In genomic region chr13:32236269-32236678, GRCm38 (mm10) we compare ENCODE assay signal across 11 mouse cellular contexts.
DNase-seq lines count a peak whose midpoint lies in the region; ATAC-seq and TF ChIP-seq lines count a peak whose summit lies in the region.
"Had no signal": no experiment of that assay in that cellular context is flagged by ENCODE, and none has a peak within 500 bp of the region (broad histone marks: within the 10 kb centered on the region; RNA-seq: fewer than 3 reads in every experiment).

No protein-coding gene starts in this region.

- WGBS in neural tube, embryonic 12.5 days, result 23% methylated on average over 3 of the region's 3 CpGs
- 8% methylated on average over 3 of the region's 3 CpGs for WGBS in neural tube, embryonic 15.5 days

- no peaks in the 10 kb centered on the region for H3K9me3 ChIP-seq in neural tube, embryonic 12.5 days
- no peaks in the 10 kb centered on the region for H3K9me3 ChIP-seq in neural tube, embryonic 15.5 days (replicated peaks)
- H3K9me3 ChIP-seq: forebrain, embryonic 10.5 days had no signal

- DNase-seq in heart, adult 11 months, result peak; percentile 99
- DNase-seq in heart, postnatal 4 days, result peak; percentile 70
- peak; percentile 21 for DNase-seq in testis, postnatal 14 days (ENCODE audit: low spot score)
- DNase-seq in layer of hippocampus, adult 2 months (ENCODE audit: low spot score in 2 of 2), result no peak
- DNase-seq: cerebellum, adult 11-12 months; thymus, postnatal 36 days had no signal

- TF ChIP-seq CTCF in layer of hippocampus, adult 2 months (conservative IDR thresholded peaks at IDR 0.05), result no peak

- no peak overlapping the region for H3K4me2 ChIP-seq in neural tube, embryonic 12.5 days (replicated peaks)
- H3K4me2 ChIP-seq in neural tube, embryonic 15.5 days, result no peak overlapping the region

- peak; percentile 63 for ATAC-seq in neural tube, embryonic 12.5 days (ENCODE audit: low FRiP score, low read depth)
- ATAC-seq in neural tube, embryonic 15.5 days (ENCODE audit: low FRiP score), result no peak
- ATAC-seq in cerebellum, adult (ENCODE audit: insufficient number of reproducible peaks, low FRiP score, low TSS enrichment), result no peak
- ATAC-seq: Patski had no signal

- no peaks in the 10 kb centered on the region for H3K27me3 ChIP-seq in neural tube, embryonic 12.5 days (replicated peaks)
- no peaks in the 10 kb centered on the region for H3K27me3 ChIP-seq in neural tube, embryonic 15.5 days (replicated peaks)
- H3K27me3 ChIP-seq: Patski had no signal

- no peak overlapping the region for H3K27ac ChIP-seq in neural tube, embryonic 12.5 days
- H3K27ac ChIP-seq in neural tube, embryonic 15.5 days (replicated peaks), result no peak overlapping the region
- H3K27ac ChIP-seq in layer of hippocampus, adult 2 months, result no peak overlapping the region
- H3K27ac ChIP-seq: forebrain, embryonic 10.5 days had no signal

- H3K4me3 ChIP-seq in neural tube, embryonic 12.5 days, result no peak overlapping the region
- H3K4me3 ChIP-seq in neural tube, embryonic 15.5 days (replicated peaks), result no peak overlapping the region
- no peak overlapping the region for H3K4me3 ChIP-seq in layer of hippocampus, adult 2 months
- H3K4me3 ChIP-seq: forebrain, embryonic 10.5 days had no signal

- H3K9ac ChIP-seq in neural tube, embryonic 12.5 days, result no peak overlapping the region
- H3K9ac ChIP-seq in neural tube, embryonic 15.5 days (replicated peaks), result no peak overlapping the region

- H3K36me3 ChIP-seq in neural tube, embryonic 12.5 days, result no peaks in the 10 kb centered on the region
- no peaks in the 10 kb centered on the region for H3K36me3 ChIP-seq in neural tube, embryonic 15.5 days
- H3K36me3 ChIP-seq: forebrain, embryonic 10.5 days had no signal

- H3K4me1 ChIP-seq in neural tube, embryonic 12.5 days, result peaks cover 6% of the 10 kb centered on the region
- peaks cover 3% of the 10 kb centered on the region; the same call in 1 of the 2 replicates for H3K4me1 ChIP-seq in neural tube, embryonic 15.5 days

Comparison
In these comparisons a context has a peak if more than half of its experiments do, and no peak if none do; other contexts are left out.
1. DNase-seq: peak in heart, adult 11 months (single experiment), heart, postnatal 4 days (single experiment) and testis, postnatal 14 days (single experiment); none in layer of hippocampus, adult 2 months (0 of 2).